Mouse (Mus musculus) olfactory bulb, adult 2 months (tissue): ENCODE data around the gene Spon1.

Experiments
- CTCF ChIP-seq: fragments of 200-500 bp; IDR thresholded peaks from 2 replicates; pipeline ENCODE4 v1.5.1; 2012; ENCODE audit warnings: low read depth, mild to moderate bottlenecking, low read length, moderate library complexity; ENCODE audit not compliant: insufficient read depth
- POLR2A ChIP-seq: fragments of 200-500 bp; IDR thresholded peaks from 2 replicates; pipeline ENCODE4 v1.6.1; 2012; ENCODE audit warnings: mild to moderate bottlenecking, low read depth, low read length, moderate library complexity; ENCODE audit not compliant: insufficient read depth

- TF ChIP-seq POLR2A: no peak
- no peak for TF ChIP-seq CTCF
These were observed 136.2 kb downstream of the Spon1 start for GRCm38 (mm10) chr7:113901941-113902515.
